Mouse (Mus musculus): Measurements from ENCODE around the gene Fpr2.
"Not testable (repeated sequence)": the region's sequence is repeated elsewhere in the genome, so short reads cannot be mapped to it uniquely, and the experiment has no call there.

Fpr2 gene

DNA sequence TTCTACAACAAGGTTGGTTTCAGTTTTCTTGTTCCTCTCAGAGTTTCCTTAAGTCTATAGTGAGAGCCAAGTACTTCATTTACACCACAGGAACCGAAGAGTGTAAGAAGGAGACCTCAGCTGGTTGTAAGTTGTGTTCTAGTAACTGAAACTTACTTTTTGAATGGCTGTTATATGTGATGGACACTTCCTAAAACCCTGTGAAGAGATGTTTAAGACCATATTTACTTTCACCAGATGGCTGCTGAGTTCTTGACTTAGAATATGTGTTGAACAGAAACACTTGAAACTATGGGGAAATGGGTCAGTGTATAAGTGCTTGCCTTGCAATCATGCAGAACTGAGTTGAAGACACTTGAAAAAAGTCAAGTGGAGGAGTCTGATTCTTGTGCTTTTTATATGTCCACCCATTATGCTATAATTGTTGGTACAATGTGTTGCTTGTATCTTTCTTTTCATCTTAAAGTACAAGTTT lies at the start of gene Fpr2, which contains the start of gene Fpr3:
Gene Fpr2 (plus strand): TSS at position 51 of the 475 bp plus-strand sequence.
Gene Fpr3 (plus strand): TSS at position 79 of the 475 bp plus-strand sequence.
- DNase-seq (ENCODE audit: low spot score): no peak

DNA sequence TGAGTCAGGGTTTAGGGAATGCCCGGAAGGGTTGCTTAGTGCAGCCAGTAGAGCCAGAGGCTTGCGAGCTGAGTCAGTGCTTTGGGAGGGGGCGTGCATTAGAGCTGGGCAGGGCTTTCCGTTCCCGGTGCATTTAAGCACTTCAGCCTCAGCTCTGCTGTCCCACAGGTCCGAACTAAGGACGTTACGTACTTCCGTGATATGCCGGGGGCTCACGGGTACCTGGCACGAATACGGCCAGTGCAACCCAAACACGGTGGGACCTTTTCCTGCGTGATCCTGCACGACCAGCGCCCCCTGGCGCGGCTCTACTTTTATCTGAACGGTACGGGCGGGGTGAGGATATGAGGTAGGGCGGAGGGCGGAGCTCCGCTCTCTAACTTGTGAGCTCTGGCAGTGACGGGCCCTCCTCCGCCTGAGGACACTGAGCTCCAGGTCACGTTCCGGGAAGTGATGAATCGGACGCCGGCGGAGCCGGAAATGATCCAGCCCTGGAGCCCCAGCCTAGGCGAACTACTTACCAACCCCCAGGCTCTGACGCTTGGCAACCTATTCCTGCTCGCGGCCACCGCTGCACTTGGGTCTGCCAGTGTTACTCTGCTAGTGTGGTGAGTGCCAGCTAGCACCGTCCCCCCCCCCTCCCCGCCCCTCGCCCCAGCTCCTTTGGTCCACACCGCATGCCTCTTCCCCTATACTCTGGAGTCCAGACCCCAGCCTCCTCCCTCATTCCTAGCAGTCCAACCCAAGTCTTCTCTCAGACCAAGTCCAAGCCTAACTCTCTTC lies 49.5 kb upstream of the Fpr2 start:
- DNase-seq (ENCODE audit: low spot score): peak; percentile 90

DNA sequence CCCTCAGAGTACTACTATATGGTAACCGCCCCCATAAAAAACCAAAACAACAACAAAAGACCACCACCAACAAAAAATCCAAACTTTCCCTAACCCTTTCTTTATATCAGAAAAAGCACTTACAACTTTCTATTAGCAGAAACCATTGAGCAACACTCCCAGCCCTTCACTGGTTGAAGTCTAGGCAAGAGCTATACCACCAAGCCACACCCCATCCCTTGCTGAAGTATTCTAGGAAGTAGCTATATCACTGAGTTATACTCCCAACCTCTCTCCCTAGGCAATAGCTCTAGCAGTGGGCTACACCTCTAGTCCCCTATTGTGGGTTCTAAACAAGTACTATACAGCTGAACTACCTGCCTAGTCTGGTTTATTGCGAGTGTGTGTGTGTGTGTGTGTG lies 48.3 kb upstream of the Fpr2 start:
- no peak for DNase-seq (ENCODE audit: low spot score)

DNA sequence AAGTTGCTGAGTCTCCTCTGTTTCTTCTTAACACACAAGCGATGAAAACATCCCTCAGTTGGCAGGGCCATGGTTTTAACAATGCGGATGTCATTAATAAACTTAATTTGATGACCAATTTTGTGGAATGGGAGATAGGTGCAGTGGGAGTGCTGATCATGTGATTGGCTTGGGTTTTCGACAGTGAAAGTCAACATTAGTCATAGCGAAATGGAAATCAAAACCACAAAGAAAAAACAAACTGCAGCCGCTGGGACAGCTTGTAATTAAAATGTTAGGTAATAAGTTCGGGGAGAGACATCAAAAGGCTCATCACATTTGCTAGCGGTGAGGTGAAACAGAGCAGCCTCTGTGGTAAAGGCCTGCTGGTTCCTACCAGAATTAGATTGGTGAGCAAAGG lies 46.8 kb upstream of the Fpr2 start:
- no peak for DNase-seq (ENCODE audit: low spot score)

DNA sequence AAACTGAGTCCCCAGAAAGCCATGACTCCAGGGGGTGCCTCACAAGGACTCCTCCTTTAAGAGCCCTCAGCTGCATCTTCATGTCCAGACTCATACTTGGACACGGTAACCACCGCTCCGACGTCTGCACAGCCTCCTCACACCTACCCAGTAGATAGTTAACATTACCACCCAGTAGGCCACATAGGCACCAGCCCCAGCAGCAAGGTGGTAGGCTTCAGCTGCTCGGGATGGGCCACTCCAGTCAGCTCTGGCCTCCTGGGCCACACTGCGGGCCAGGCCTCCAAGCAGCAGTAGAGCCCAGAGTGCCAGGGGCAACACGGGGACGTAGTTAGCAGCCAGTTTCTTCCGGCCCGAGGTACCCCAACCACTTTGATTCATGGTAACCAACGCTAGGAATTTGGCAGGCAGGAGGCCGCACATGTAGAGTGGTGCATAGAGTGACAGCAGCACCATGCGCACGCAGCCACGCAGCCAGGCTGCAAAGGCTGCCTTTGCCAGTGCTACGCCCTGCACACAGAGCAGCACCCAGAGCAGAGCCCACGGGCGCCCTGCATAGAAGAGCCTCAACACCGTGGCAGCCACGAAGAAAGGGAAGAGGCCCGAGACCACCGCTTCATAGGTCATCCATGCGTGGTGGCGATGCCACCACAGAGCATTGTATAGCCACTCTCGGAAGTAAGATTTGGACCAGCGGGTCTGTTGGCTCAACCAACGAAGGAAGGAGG lies 43.9 kb upstream of the Fpr2 start:
- DNase-seq (ENCODE audit: low spot score): no peak

DNA sequence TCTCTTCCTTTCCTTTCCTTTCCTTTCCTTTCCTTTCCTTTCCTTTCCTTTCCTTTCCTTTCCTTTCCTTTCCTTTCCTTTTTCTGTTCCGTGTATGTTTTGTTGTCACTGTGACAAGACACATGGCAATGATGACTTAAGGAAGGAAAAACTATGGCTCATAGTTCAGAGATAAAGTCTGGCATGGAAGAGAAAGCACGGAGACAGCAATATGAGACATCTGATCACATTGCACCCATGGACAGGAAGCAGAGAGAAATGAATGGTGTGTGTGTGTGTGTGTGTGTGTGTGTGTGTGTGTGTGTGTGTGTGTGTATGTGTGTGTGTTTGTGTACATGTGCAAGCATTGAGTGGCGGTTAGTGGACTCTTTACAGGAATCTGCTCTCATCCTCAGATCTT lies 43.0 kb upstream of the Fpr2 start:
- DNase-seq (ENCODE audit: low spot score): not testable (repeated sequence)

DNA sequence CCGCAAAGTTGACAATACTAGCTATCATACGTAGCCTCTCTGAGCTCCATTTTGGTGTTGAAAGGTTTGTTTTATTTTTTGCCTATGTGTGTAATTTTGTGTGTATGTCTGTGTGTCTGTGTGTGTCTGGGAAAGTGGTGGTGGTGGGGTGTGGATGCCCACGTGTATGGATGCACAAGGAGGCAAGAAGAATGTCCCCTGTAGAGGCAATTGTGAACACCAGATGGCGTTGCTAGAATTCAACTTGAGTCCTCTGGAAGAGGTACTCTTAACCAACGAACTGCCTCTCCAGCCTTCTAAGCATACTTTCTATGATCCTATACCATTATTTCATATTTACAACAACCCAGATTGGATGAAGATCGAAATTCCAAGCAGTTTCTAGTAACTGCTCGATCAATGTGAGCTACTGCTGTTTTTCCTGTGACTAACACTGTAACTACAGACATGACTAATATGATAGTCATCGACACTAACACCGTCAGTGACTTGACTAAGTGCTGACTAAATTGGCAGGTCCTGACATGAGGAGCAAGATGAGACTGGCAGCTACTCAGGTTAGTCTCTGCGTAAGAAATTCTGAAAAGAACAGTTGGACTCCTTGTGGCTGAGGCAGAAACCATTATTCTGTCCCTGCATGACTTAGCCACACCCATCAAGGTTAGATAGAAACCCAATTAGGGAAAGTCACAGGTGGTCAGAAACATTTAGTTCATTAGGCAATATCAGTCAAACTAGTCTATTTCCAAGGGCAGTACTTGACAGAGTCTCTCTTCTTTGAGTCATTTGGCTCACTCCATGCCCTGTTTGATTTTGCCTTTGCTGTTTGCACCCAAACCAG lies 42.2 kb upstream of the Fpr2 start:
- DNase-seq (ENCODE audit: low spot score): no peak

DNA sequence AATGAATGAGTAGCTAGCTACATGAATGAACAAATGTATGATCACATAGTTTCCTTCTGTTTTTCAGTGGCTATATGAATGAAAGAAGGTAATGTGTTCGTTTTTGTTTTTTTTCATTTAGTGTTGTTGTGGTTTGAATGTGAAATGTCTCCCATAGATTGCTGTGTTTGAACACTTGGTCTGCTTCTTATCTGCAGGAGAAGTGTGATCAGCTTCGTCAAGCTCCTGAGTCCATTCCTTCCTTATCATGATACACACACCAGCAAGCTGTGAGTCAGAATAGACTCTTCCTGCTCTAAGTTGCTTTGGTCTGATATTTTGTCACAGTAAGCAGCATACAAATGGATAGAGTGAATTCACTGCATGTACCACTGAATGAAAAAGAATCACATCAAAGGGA lies 38.6 kb upstream of the Fpr2 start:
- no peak for DNase-seq (ENCODE audit: low spot score)

DNA sequence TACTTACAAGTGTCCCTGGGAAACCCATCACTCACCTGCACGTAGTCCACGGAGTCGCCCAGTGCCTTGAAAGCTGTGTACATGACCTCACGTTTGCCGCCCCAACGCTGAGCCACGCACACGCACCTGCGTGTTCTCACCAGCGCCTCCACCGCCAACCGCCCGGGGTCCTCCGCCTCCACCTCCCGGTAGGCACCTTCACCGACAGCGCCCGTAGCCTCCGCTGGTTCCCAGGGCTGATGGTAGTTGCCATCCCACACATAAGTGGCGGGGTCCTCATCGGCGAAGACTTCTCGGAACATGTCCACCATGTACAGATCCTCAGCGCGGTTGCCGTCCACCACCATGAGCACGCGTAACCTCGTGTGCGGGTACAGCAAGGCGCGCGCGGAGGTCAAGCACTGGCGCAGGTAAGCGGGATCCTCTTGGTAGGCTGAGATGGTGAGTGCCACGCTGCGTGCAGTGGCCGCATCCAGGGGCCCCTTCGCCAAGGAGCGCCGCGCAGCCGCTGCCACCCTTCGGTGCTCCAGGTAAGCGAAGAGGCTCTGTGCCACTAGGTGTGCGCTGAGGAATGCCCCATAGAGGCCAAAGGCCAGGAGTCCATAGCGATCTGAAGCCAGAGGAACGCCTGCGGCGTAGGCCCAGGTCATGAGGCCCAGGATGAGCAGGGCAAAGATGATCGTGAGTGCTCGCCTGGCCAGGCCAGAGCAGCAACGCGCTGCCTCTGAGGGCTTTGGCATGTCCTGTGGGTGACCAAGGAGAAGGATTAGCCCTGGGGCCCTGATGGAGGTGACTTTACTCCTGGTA lies 37.5 kb upstream of the Fpr2 start:
- no peak for DNase-seq (ENCODE audit: low spot score)

DNA sequence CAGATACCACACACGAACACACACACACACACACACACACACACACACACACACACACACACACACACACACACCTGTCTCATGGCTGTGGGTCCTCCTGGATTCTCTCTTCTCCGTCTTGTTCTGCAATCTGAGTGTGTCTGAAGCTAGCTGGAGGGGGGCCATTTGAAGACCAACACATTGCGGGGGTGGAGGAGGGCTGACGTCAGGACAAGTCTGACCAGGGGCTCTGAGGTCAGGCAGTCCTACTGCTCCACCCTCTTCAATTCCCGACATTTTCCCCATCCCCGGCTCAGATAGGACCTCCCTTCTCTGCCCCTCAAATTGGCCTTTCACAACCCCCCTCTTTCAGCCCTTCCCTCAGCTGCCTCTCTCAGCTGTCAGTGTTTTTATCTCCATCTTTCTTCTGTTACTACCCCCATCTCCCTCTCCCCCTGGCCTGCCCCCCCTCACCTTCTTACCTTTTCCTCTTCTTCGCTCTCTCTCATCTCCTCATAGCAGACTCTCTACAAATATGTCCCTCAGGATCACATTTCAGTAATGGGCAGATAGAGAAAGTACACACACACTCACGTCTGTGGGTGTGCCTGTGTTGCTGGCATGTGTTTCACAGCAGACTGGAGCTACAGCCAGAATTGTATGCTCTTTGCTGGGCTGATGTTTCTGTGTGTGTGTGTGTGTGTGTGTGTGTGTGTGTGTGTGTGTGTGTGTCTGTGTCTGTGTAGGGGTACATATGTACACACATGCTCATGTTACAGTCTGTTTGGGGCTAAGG lies 32.4 kb upstream of the Fpr2 start, which contains the start of gene Has1:
Gene Has1 (minus strand): TSS at position 142 of the 775 bp plus-strand sequence.
- DNase-seq (ENCODE audit: low spot score): no peak

DNA sequence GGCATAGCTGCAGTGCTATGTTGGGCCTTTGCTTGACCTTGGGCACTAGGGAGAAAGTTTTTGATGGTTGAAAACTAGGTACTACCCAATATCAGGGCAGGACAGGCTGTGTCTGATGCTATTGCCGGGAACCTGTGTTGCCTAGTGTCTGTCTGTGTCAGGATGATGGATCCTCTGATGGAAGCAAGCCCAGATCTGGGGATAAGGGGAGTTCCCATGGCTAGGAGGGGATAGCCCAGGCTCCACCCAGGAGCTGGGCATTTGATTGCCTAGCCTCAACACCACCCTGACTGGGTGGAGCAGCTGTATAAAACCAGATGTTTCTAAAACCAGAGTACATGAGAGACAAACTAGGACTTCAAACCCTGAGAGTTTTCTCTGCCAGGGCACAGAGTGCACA lies 31.0 kb upstream of the Fpr2 start:
- DNase-seq (ENCODE audit: low spot score): no peak

DNA sequence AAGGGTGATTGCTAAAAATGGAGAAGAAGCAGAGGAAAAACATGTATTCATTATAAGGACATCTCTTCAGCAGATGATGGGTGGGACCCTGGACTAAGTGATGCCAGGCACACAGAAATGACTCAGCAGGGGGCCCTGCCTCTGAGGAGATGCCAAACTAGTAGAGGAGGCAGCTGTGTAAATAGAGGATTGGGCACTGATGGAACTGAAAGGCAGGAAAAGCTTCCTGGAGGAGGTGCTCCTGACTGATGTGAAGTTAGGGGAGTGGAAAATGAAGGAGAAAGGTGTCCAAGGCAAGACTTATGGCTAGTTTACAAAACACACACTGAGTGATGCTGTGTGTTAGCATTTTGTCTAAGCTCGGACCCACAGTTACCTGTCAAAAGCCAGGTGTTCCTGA lies 30.2 kb upstream of the Fpr2 start:
- DNase-seq (ENCODE audit: low spot score): no peak

DNA sequence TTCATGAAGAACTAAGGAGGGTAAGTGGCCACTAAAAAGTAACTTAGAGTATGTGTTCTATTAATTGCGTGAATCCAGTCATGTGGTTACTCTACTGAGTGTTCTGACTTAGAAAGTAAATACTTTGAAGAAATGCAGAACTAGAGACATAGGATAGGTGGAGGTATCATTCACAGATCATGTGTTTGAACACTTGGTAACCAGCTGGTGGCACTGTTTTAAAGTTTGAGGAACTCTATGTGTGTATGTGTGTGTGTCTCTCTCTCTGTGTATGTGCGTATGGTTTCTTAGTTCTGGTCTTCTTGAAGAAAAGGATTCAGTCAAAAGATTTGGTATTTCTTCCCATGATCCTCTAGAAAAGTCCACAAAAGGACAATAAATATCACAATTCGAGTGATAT lies 27.5 kb upstream of the Fpr2 start:
- no peak for DNase-seq (ENCODE audit: low spot score)

DNA sequence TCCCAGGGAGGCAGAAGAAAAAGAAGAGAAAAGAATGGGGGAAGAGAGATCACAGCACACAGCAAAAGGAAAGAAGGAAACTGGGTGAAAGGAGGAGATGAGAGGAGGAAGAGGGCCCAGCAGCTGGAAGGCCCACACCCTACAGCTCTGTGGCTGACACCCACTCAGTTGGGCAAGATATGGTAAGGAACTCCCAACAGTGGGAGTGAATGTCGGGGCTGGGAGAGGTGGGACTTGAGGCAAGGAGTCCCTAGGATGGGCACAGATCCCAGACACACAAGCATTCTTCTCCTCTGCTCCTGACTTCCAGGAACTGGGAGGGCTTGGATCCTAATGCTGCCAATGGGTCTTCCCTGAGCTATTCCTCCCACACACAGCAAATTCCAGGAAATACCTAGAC lies 25.3 kb upstream of the Fpr2 start:
- no peak for DNase-seq (ENCODE audit: low spot score)

DNA sequence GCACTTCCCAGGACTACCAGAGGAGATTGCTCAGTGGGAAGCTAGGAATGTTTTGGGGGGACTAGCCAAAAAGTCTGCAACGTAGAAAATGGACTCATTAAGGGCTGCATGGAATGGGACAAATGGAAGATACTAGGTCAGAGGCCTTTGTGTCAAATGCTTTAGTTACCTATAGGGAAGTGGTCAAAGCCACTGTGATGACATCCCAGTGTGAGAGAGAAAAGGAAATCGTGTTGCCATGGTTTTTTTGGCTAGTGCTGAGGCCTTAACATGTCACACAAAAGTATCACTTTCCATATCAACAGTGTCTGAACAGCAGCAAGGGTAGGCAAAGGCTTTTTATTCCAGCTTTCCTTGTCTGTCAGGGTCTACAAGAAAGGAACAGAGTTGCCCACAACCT lies 22.5 kb upstream of the Fpr2 start:
- DNase-seq (ENCODE audit: low spot score): no peak

DNA sequence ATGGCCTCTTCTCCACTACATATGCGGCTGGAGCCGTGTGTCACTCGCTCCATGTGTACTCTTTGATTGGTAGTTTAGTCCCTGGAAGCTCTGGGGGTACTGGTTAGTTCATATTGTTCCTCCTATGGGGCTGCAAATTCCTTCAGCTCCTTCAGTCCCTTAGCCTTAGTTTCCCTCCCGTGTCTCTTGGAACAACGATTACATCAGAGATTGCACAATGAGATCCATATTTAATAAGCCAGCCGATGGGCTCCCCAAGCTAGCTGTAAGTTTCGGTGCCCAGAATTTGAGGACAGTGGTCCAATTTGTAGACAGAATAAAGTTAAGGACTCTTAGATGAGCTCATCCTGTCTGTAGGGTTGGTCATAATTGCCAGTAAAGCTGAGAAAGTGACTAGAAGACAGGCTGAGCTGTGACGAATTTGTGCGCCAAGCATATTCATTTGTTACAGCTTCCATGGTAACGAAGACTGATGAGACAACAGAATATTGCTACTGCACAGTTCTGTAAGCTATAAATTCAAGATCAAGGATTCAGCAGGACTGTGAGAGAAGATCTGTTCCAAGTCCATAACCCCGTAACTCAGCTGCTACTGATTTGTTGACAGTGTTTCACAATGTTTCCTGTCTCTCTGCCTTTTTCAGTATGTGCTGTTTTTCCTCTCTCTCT lies 20.7 kb upstream of the Fpr2 start:
- DNase-seq (ENCODE audit: low spot score): no peak

DNA sequence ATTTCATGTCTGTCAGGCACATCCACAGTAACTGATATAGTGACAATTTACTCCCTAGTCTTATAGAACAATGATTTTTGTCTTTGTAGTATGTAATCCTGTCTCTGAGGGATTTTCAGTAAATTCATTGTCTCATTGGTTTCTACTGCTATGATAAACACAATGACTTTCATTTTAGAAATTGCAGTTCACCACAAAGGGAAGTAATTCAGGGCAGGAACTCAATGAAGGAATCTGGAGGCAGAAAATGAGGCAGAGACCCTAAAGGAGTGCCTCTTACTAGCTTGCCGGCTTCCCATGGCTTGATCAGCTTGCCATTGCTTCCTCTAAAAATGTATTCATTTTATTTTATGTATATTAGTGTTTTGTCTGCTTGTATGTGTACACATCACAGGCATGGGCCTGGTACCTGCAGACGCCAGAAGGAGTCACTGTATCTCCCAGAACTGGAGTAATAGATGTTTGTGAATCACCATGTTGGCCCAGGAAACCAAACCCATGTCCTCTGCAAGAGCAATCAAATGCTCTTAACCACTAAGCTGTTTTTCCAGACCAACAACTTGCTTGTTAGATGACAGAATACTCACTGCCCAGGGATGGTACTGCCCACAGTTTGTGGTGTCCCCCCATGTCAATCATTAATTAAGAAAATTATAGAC lies 16.6 kb upstream of the Fpr2 start:
- DNase-seq (ENCODE audit: low spot score): no peak

DNA sequence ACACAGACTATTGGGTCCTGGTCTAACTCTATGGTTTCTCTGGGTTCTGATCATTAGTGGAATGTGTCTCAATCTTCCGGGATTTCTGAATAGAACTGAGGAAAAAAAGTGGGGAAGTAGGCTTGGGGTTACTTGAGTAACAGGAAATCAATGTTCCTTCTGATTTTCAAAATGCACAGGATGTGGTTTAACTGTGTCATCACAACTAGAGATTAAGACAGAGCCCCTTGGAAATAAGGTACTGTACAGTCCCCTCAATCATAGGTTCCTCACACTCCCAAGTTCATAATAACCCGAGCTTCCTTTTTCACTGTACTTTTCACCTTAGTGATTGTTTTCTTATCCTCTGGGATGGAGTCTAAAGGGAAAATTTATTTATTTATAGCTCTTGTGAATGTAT lies 15.9 kb upstream of the Fpr2 start:
- DNase-seq (ENCODE audit: low spot score): no peak

DNA sequence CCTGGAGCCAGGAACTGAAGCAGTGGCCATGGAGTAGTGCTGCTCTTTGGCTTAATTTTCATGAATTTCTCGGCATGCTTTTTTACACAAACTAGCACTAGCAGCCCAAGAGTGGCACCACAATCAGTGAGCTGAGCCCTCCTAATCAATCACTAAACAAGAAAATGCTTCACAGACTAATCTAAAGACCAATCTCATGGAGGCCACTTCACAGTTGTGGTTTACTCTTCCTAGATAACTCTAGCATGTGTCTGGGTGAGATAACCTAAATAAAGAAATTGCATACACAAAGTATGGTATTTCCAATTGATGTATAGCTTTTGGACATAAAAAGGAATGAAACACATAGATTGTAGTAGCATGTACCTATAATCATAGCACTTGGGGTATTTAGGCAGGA lies 8.3 kb upstream of the Fpr2 start:
- no peak for DNase-seq (ENCODE audit: low spot score)

DNA sequence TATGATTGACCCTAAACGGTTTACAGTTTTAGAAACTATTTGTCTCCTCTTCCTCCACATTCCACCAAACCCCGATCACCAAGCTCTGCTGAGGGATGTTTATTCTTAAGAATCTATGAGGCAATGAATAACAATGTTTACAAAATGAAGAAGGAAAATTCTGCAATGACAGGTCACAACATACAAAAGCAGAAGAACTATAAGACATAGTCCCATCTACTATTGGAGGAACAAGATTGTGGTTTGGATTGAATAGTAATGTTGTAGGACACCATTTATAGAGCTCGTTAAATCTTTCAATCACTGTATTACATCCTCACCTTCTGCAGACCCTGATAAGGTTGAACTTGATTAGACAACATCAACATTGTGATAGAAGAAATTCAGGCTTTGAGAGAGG lies 5.0 kb upstream of the Fpr2 start:
- no peak for DNase-seq (ENCODE audit: low spot score)
